Mouse (Mus musculus) hindbrain, embryonic 11.5 days (tissue): ENCODE data around the gene Acer3. TPM values are rescaled to one million over a fixed set of nuclear protein-coding genes. Genes with fewer than 3 reads are reported as not detected.

Source experiments
- ATAC-seq: fragments of 200-750 bp; cut with Nextera tagmentation; 2 replicates; pipeline ENCODE4 v1.8.0; 2017; ENCODE audit warnings: mild to moderate bottlenecking, moderate TSS enrichment, moderate library complexity; ENCODE audit not compliant: low FRiP score
- DNase-seq: peaks from one replicate; pipeline ENCODE4 v3.0.0-alpha.2; 2015; ENCODE audit warnings: low spot score
- H3K27ac ChIP-seq: fragments of 300-500 bp; sonication (generic); 2 replicates; pipeline ENCODE4 v1.5.1; 2014; ENCODE audit warnings: mild to moderate bottlenecking, low read depth, low read length
- H3K27me3 ChIP-seq: fragments of 300-500 bp; sonication (generic); 2 replicates; pipeline ENCODE4 v1.6.1; 2014; ENCODE audit warnings: mild to moderate bottlenecking, low read length, moderate library complexity, mixed read lengths; ENCODE audit not compliant: control insufficient read depth, insufficient read depth
- H3K36me3 ChIP-seq: fragments of 300-500 bp; sonication (generic); 2 replicates; pipeline ENCODE4 v1.6.1; 2014; ENCODE audit warnings: mild to moderate bottlenecking, low read length, moderate library complexity, mixed read lengths; ENCODE audit not compliant: control insufficient read depth, insufficient read depth
- H3K4me1 ChIP-seq: fragments of 300-500 bp; sonication (generic); replicated peaks from 2 replicates; pipeline ENCODE4 v1.6.1; 2014; ENCODE audit warnings: low read length, mixed read lengths; ENCODE audit not compliant: control insufficient read depth, insufficient read depth
- H3K4me2 ChIP-seq: fragments of 300-500 bp; sonication (generic); replicated peaks from 2 replicates; pipeline ENCODE4 v1.6.1; 2014; ENCODE audit warnings: mild to moderate bottlenecking, low read depth, low read length
- H3K4me3 ChIP-seq: fragments of 300-500 bp; sonication (generic); 2 replicates; pipeline ENCODE4 v1.5.1; 2014; ENCODE audit warnings: low read depth, low read length
- H3K9ac ChIP-seq: fragments of 300-500 bp; sonication (generic); 2 replicates; pipeline ENCODE4 v1.6.1; 2014; ENCODE audit warnings: low read depth, low read length
- H3K9me3 ChIP-seq: fragments of 300-500 bp; sonication (generic); 2 replicates; pipeline ENCODE4 v1.6.1; 2016; ENCODE audit warnings: low read length; ENCODE audit not compliant: control insufficient read depth
- WGBS: fragments of 180-500 bp; shearing (Covaris S2); extraction: QIAGEN DNeasy Blood & Tissue Kit; methylation state at CpG from one replicate; pipeline ENCODE4 v1.1.7; 2014; 5-methylcytosine and 5-hydroxymethylcytosine counted together
- polyA plus RNA-seq: library from polyadenylated mRNA; unstranded; fragments of >200 nt; fragmentation: Nextera tagmentation; extraction: Ambion mirVana; gene quantifications from 2 replicates; pipeline ENCODE4 v1.2.1, GENCODE M21; 2014

Acer3 gene
- 16.9 and 17.5 TPM in 2 replicates for polyA plus RNA-seq

DNA sequence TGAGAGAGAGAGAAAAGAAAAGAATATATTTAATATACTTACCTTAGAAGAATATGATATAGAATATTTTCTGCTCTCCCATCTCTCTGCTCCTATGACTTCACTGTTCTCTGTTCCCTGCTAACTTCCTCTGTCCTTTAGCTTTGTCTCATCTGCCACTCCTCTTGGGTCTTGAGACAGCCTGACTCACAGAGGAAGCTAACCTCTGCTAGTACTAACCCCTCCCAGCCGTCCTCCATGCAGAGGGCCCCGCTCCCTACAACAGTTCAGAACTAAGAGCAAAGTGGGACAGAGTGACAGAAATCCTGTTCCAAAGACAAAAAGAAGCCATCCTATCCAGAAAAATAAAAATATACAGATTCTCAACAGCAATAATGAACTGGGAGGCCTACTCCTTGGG, at the start of gene Acer3:
Gene Acer3 (minus strand): TSS at position 126 of the 400 bp plus-strand sequence.
- ATAC-seq (no peak), DNase-seq (no peak)
- no peaks in the 10 kb centered on the region for H3K27me3 ChIP-seq
- H3K4me2 ChIP-seq, result no peak within 1 kb of the TSS
- no peaks in the 10 kb centered on the region for H3K9me3 ChIP-seq
- H3K9ac ChIP-seq, result no peak within 1 kb of the TSS
- no peaks in the 10 kb centered on the region for H3K4me1 ChIP-seq
- H3K36me3 ChIP-seq, result no peaks in the 10 kb centered on the region
- H3K4me3 ChIP-seq, result no peak within 1 kb of the TSS
- H3K27ac ChIP-seq, result no peak within 1 kb of the TSS
- 96% methylated on average over 2 of the region's 2 CpGs for WGBS

DNA sequence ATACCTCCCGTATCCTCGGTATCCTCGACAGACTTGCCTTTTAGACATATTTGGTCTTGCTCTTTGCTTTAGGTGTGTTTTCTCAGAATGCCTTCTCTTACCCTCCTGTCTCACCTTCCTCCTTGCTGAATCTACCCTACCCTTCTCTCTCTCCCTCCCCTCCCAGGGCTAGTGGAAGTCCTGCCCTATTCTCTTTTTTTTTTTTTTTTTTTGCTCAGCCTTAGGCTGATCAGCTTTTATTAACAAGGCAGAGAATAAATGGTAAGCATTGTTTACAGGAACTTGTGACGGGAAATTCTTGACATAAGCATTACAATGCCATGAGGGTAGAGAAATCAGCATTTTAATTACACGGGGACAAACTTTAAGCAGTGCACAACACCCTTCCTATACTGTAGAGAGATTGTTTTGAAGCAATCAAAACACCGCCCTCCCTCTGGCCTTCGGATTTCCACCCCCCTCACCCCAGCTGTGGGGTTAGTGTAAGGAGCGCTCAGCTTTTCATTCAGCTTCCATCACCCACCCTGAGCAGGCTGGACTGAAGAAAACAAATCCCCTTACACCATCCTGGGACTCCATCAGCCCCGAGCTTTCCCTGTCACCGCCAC, 48.9 kb upstream of the Acer3 start:
- DNase-seq (no peak), ATAC-seq (no peak)
- Histone ChIP-seq H3K27ac (no peak overlapping the region), H3K4me2 (no peak overlapping the region), H3K4me1 (no peaks in the 10 kb centered on the region), H3K36me3 (no peaks in the 10 kb centered on the region), H3K9me3 (no peaks in the 10 kb centered on the region), H3K4me3 (no peak overlapping the region), H3K27me3 (no peaks in the 10 kb centered on the region), H3K9ac (no peak overlapping the region)
- 49% methylated on average over 10 of the region's 10 CpGs for WGBS

DNA sequence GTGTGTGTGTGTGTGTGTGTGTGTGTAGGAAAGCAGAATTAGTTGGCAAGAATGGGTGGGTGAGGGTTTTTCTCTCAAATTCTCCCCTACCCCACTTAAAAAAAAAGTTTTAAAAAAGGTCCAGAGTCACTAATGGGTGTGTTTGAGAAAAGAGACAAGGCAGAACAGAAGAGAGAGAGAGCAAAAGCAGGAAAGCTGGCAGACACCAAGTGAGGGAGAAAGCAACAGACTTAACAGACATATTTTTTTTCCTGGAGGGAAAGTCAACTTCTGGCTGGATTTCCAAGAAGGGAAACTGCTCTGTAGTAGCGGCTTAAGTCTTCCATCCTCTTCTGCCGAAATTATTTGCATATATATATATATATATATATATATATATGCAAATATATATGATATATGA, 40.7 kb upstream of the Acer3 start:
- Histone ChIP-seq H3K9ac (no peak overlapping the region), H3K27me3 (no peaks in the 10 kb centered on the region), H3K4me3 (no peak overlapping the region), H3K4me1 (0 out of 2 replicates have a peak, but pooled peaks cover under 1% of the 10 kb centered on the region), H3K27ac (no peak overlapping the region), H3K9me3 (no peaks in the 10 kb centered on the region), H3K36me3 (no peaks in the 10 kb centered on the region), H3K4me2 (peak overlapping the region; percentile 87)
- ATAC-seq, result no peak
- no peak for DNase-seq
- WGBS, result 51% methylated on average over 2 of the region's 2 CpGs

DNA sequence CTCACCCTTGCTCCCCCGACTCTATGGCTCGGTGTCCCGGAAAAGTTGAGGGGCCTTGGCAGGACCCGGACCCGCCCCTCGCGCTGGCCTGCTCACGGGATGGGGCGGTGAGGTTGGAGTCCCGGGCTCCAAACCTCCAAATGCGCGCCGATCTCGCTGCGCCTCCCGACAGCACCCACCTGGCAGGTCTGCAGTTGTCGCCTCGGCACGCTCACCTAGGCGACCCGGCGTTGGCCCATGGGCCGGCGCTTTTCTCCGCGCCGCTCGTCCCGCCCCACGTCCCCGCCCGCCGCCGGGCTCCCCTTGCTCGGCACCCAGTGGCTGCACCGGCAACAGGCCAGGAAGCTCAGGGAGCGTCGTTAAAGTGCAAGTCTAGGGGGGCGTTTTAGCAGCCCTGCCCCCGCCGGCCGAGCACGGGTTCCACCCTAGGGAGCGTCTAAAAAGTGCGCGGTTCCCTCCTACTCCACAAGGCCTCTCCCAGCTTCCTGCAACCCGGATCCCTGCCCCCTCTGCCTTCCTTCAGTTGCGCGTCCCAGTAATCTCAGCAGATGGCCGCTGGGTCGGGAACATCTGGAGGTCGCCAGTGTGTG, 40.1 kb upstream of the Acer3 start, which contains the start of gene Tsku:
Gene Tsku (minus strand): TSS at position 266 of the 590 bp plus-strand sequence.
- Histone ChIP-seq H3K36me3 (no peaks in the 10 kb centered on the region), H3K9me3 (no peaks in the 10 kb centered on the region), H3K27me3 (no peaks in the 10 kb centered on the region), H3K4me2 (peak within 1 kb of the TSS; percentile 87), H3K4me1 (peaks cover 4% of the 10 kb centered on the region; the same call in 1 of the 2 replicates), H3K27ac (peak within 1 kb of the TSS; percentile 71), H3K4me3 (peak within 1 kb of the TSS; percentile 78), H3K9ac (peak within 1 kb of the TSS; percentile 76)
- under 1% methylated on average over 52 of the region's 52 CpGs for WGBS
- peak; percentile 93 for ATAC-seq
- DNase-seq, result peak; percentile 96

DNA sequence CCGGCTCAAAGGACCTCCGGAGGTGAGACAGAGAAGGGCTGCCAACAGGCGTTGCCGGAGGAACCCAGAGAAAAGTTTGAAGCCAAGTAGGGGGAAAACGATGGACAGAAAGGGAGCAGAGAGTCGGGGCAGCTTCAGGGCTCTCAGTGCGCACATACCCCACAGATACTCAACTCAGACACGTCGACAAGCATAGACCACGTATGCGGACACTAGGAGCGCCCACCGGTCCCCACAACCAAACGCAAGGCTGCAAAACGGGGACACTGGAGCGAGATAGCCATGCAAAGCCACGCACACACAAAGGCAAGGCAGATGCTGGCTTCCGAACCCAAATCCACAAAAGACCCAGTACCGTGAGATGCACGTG, 39.6 kb upstream of the Acer3 start:
- peaks cover 9% of the 10 kb centered on the region for H3K4me1 ChIP-seq
- H3K9ac ChIP-seq, result peak overlapping the region; percentile 76
- H3K4me2 ChIP-seq, result peak overlapping the region; percentile 87
- DNase-seq, result peak; percentile 69
- peak; percentile 43 for ATAC-seq
- H3K36me3 ChIP-seq, result no peaks in the 10 kb centered on the region
- 0% methylated on average over 20 of the region's 20 CpGs for WGBS
- peak overlapping the region; percentile 71 for H3K27ac ChIP-seq
- peak overlapping the region; percentile 78 for H3K4me3 ChIP-seq
- no peaks in the 10 kb centered on the region for H3K9me3 ChIP-seq
- H3K27me3 ChIP-seq, result no peaks in the 10 kb centered on the region

DNA sequence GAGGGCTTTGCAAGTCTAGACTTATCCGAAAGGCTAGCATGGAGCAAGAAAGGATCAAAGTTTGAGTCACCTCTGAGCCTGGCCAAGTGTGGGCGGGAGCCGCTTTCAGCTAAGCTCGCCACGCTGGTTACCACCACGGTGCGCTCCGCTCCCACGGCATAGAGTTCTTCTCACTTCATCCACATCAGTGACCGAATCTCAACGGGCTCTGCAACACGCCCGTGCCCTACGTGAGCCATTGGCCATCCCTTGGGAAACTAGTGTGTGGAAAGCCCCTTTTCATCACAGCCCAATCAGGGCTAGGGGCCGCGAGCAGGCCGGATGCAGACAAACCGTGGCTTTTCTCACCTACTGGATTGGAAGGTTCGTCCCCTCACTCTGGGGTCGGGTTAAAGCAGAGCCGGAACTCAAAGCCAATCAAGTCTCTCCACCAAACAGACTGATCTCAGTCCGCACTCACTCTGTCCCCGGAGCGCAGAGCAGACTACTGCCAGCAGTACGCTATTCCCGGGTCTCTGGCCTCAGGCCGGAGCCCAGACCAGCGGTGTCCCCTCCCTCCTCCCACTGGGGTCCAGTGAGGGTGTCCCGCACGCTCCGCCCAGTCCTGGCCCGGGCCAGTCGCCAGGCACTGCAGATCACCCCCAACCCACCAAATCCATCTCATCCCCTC, 39.1 kb upstream of the Acer3 start:
- H3K27ac ChIP-seq, result peak overlapping the region; percentile 71
- H3K36me3 ChIP-seq, result no peaks in the 10 kb centered on the region
- ATAC-seq (peak; percentile 74), DNase-seq (peak; percentile 77)
- no peaks in the 10 kb centered on the region for H3K27me3 ChIP-seq
- WGBS, result under 1% methylated on average over 33 of the region's 33 CpGs
- peak overlapping the region; percentile 76 for H3K9ac ChIP-seq
- H3K9me3 ChIP-seq, result no peaks in the 10 kb centered on the region
- H3K4me3 ChIP-seq, result peak overlapping the region; percentile 78
- H3K4me1 ChIP-seq, result peaks cover 12% of the 10 kb centered on the region
- H3K4me2 ChIP-seq, result peak overlapping the region; percentile 87

DNA sequence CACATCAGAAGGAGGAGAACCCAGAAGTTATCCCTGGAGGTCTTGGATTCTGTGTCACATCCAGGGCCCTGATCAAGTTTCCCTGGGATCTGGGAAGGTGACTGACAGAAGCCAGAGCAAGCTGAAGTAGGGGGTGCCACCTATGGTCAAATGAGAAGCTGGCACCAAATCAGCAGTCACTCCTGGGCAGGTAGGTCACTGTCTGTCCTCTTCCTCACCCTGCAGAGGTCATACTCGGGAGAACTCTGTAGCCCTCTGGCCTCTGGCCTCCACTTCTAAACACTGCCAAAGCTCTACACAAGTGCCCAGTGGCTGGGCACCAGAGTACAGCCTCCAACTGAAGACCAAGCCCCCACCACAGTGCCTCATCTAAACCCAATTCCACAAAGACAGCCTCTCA, 37.0 kb upstream of the Acer3 start:
- Histone ChIP-seq H3K4me3 (no peak overlapping the region), H3K9ac (no peak overlapping the region), H3K36me3 (no peaks in the 10 kb centered on the region), H3K4me1 (peaks cover 16% of the 10 kb centered on the region), H3K27me3 (no peaks in the 10 kb centered on the region), H3K4me2 (no peak overlapping the region), H3K27ac (no peak overlapping the region), H3K9me3 (no peaks in the 10 kb centered on the region)
- 50% methylated on average over 1 of the region's 1 CpGs for WGBS
- DNase-seq, result no peak
- no peak for ATAC-seq

DNA sequence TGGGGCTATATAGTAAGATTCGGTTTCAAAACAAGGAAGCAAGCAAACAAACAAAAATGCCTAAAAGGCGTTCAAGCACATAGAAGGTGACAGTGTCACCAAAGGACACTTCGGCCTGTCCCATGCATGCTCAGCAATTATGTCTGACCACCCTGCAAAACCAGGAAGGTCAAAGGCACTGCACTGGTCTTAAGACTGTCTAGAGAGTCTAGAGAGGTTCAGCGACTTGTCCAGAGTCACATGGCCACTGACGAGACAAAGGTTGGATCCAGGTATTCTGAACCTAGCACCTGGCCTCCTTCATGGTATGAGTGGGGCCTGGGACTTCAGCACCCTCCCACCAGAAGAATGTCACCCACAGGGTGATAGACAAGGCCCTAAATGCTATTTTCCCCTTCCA, 36.3 kb upstream of the Acer3 start:
- Histone ChIP-seq H3K4me1 (peaks cover 16% of the 10 kb centered on the region), H3K9ac (no peak overlapping the region)

More for the DNA sequence above, 36.3 kb upstream of the Acer3 start:
- no peaks in the 10 kb centered on the region for H3K9me3 ChIP-seq
- no peaks in the 10 kb centered on the region for H3K27me3 ChIP-seq
- 79% methylated on average over 5 of the region's 5 CpGs for WGBS
- DNase-seq (no peak), ATAC-seq (no peak)
- no peak overlapping the region for H3K27ac ChIP-seq
- no peak overlapping the region for H3K4me2 ChIP-seq
- H3K4me3 ChIP-seq, result no peak overlapping the region
- no peaks in the 10 kb centered on the region for H3K36me3 ChIP-seq
